Mouse (Mus musculus) CH12.LX (cell line): Measurements from ENCODE around the gene Slpi. TPM values are rescaled to one million over a fixed set of nuclear protein-coding genes. Genes with fewer than 3 reads are reported as not detected.

Experiments used
- DNase-seq: peaks from one replicate; pipeline ENCODE4 v3.0.0-alpha.2; 2013; ENCODE audit errors: extremely low read depth
- H3K27ac ChIP-seq: 2 replicates; pipeline ENCODE4 v1.5.1; 2012; ENCODE audit warnings: low read depth, mild to moderate bottlenecking, control low read depth, moderate library complexity; ENCODE audit not compliant: insufficient read depth
- H3K27me3 ChIP-seq: replicated peaks from 2 replicates; pipeline ENCODE3; 2012; ENCODE audit warnings: inconsistent platforms
- H3K36me3 ChIP-seq, 2 experiments: replicated peaks in 1 of 2; 2 replicates each; pipeline versions ENCODE3 to v1.6.1; 2012; ENCODE audit warnings: inconsistent platforms in 1 of 2, low read length in 1 of 2, mild to moderate bottlenecking in 1 of 2, mixed read lengths in 1 of 2, moderate library complexity in 1 of 2; ENCODE audit not compliant: control insufficient read depth in 1 of 2, insufficient read depth in 1 of 2
- H3K4me1 ChIP-seq, 2 experiments: 2 replicates each; pipeline ENCODE4 v1.6.1; 2012; ENCODE audit warnings: inconsistent platforms in 1 of 2, moderate library complexity in 1 of 2; ENCODE audit not compliant: insufficient read depth in 2 of 2, control insufficient read depth in 1 of 2
- H3K4me2 ChIP-seq: 2 replicates; pipeline ENCODE4 v1.6.1; 2012; ENCODE audit warnings: low read depth, mild to moderate bottlenecking, control low read depth; ENCODE audit not compliant: poor library complexity, insufficient read depth, severe bottlenecking
- H3K4me3 ChIP-seq, 3 experiments: fragments of 150-350 bp in 1 of 3; sonication (generic) in 1 of 3; replicated peaks in 1 of 3; 2 replicates each; pipeline versions ENCODE3 to v1.5.1; 2011 to 2012; ENCODE audit warnings: low read depth in 2 of 3, low read length in 2 of 3, mild to moderate bottlenecking in 2 of 3, moderate library complexity in 2 of 3, control low read depth in 1 of 3, improper control_type of control experiment in 1 of 3, inconsistent platforms in 1 of 3, mixed read lengths in 1 of 3; ENCODE audit not compliant: poor library complexity in 1 of 3
- H3K79me2 ChIP-seq: replicated peaks from 2 replicates; pipeline ENCODE4 v1.6.1; 2012; ENCODE audit warnings: mild to moderate bottlenecking, moderate library complexity; ENCODE audit not compliant: control insufficient read depth, poor library complexity, insufficient read depth, severe bottlenecking; ENCODE audit errors: extremely low read depth
- H3K9ac ChIP-seq: 2 replicates; pipeline ENCODE4 v1.6.1; 2012; ENCODE audit warnings: low read depth, mild to moderate bottlenecking, control low read depth, moderate library complexity; ENCODE audit not compliant: insufficient read depth
- H3K9me3 ChIP-seq: replicated peaks from 2 replicates; pipeline ENCODE3; 2012; ENCODE audit warnings: low read length, inconsistent platforms, mixed read lengths
- BHLHE40 ChIP-seq: IDR thresholded peaks from 2 replicates; pipeline ENCODE4 v1.6.1; 2011; ENCODE audit warnings: mild to moderate bottlenecking, low read depth, low read length, improper control_type of control experiment
- CHD1 ChIP-seq: IDR thresholded peaks from 2 replicates; pipeline ENCODE4 v1.6.1; 2012; ENCODE audit warnings: low read depth, low read length, improper control_type of control experiment, inconsistent platforms
- CHD2 ChIP-seq: IDR thresholded peaks from 2 replicates; pipeline ENCODE4 v1.6.1; 2011; ENCODE audit warnings: low read length, improper control_type of control experiment
- ELF1 ChIP-seq: IDR thresholded peaks from 2 replicates; pipeline ENCODE4 v1.6.1; 2014; ENCODE audit warnings: low read depth, mild to moderate bottlenecking, inconsistent platforms, low read length, improper control_type of control experiment
- EP300 ChIP-seq: IDR thresholded peaks from 2 replicates; pipeline ENCODE4 v1.6.1; 2011; ENCODE audit warnings: low read length, improper control_type of control experiment
- GABPA ChIP-seq: IDR thresholded peaks from 2 replicates; pipeline ENCODE4 v1.6.1; 2012; ENCODE audit warnings: low read depth, low read length, improper control_type of control experiment, inconsistent platforms; ENCODE audit not compliant: insufficient replicate concordance
- HCFC1 ChIP-seq: IDR thresholded peaks from 2 replicates; pipeline ENCODE4 v1.6.1; 2012; ENCODE audit warnings: low read depth, mild to moderate bottlenecking, inconsistent platforms, low read length, improper control_type of control experiment
- JUN ChIP-seq: IDR thresholded peaks from 2 replicates; pipeline ENCODE4 v1.6.1; 2011; ENCODE audit warnings: low read depth, mild to moderate bottlenecking, low read length, improper control_type of control experiment, moderate library complexity; ENCODE audit not compliant: insufficient read depth
- JUND ChIP-seq: conservative IDR thresholded peaks from 2 replicates; pipeline ENCODE4 v1.6.1; 2011; ENCODE audit warnings: low read depth, low read length, improper control_type of control experiment
- KAT2A ChIP-seq: IDR thresholded peaks from 2 replicates; pipeline ENCODE4 v1.6.1; 2012; ENCODE audit warnings: low read length, improper control_type of control experiment, inconsistent platforms; ENCODE audit not compliant: insufficient replicate concordance
- MAFK ChIP-seq: IDR thresholded peaks from 2 replicates; pipeline ENCODE4 v1.6.1; 2011; ENCODE audit warnings: low read length, improper control_type of control experiment; ENCODE audit not compliant: insufficient replicate concordance
- MAX ChIP-seq: IDR thresholded peaks from 2 replicates; pipeline ENCODE4 v1.6.1; 2011; ENCODE audit warnings: low read length, improper control_type of control experiment
- MEF2A ChIP-seq: IDR thresholded peaks from 2 replicates; pipeline ENCODE4 v1.6.1; 2014; ENCODE audit warnings: low read depth, mild to moderate bottlenecking, inconsistent platforms, low read length, improper control_type of control experiment, borderline replicate concordance
- MYC ChIP-seq: IDR thresholded peaks from 2 replicates; pipeline ENCODE4 v1.6.1; 2011; ENCODE audit warnings: low read depth, mild to moderate bottlenecking, improper control_type of control experiment, low read length
- NELFE ChIP-seq: IDR thresholded peaks from 2 replicates; pipeline ENCODE4 v1.6.1; 2011; ENCODE audit warnings: low read depth, low read length, improper control_type of control experiment
- NRF1 ChIP-seq: IDR thresholded peaks from 2 replicates; pipeline ENCODE4 v1.6.1; 2014; ENCODE audit warnings: low read depth, mild to moderate bottlenecking, inconsistent platforms, low read length, improper control_type of control experiment, moderate library complexity
- POLR2A ChIP-seq: IDR thresholded peaks from 2 replicates; pipeline ENCODE4 v1.6.1; 2011; ENCODE audit warnings: low read depth, mild to moderate bottlenecking, improper control_type of control experiment, low read length
- POLR2AphosphoS2 ChIP-seq: IDR thresholded peaks from 2 replicates; pipeline ENCODE4 v1.6.1; 2011; ENCODE audit warnings: low read depth, low read length, improper control_type of control experiment
- SIN3A ChIP-seq: IDR thresholded peaks from 2 replicates; pipeline ENCODE4 v1.6.1; 2012; ENCODE audit warnings: low read length, improper control_type of control experiment, inconsistent platforms
- TBP ChIP-seq: conservative IDR thresholded peaks from 2 replicates; pipeline ENCODE4 v1.6.1; 2011; ENCODE audit warnings: low read depth, low read length, improper control_type of control experiment
- TCF12 ChIP-seq: IDR thresholded peaks from 2 replicates; pipeline ENCODE4 v1.6.1; 2014; ENCODE audit warnings: low read depth, mild to moderate bottlenecking, inconsistent platforms, low read length, improper control_type of control experiment
- USF1 ChIP-seq: IDR thresholded peaks from 2 replicates; pipeline ENCODE4 v1.6.1; 2014; ENCODE audit warnings: low read depth, mild to moderate bottlenecking, inconsistent platforms, low read length, improper control_type of control experiment
- ZC3H11A ChIP-seq: IDR thresholded peaks from 2 replicates; pipeline ENCODE4 v1.6.1; 2012; ENCODE audit warnings: low read depth, mild to moderate bottlenecking, inconsistent platforms, low read length, improper control_type of control experiment
- ZMIZ1 ChIP-seq: IDR thresholded peaks from 2 replicates; pipeline ENCODE4 v1.6.1; 2012; ENCODE audit warnings: low read depth, mild to moderate bottlenecking, inconsistent platforms, low read length, improper control_type of control experiment
- ZNF384 ChIP-seq: IDR thresholded peaks from 2 replicates; pipeline ENCODE4 v1.6.1; 2012; ENCODE audit warnings: low read depth, low read length, improper control_type of control experiment, inconsistent platforms
- dilution Hi-C: fragments of 300-500 bp; cut with MboI; formaldehyde crosslinking; loops from 2 replicates; pipeline ENCODE4 v1.14.3; 2020; ENCODE audit warnings: low sequenced_read_pairs; ENCODE audit not compliant: extremely low pct_unique_long_range_greater_than_20kb, extremely low pct_ligation_motif_present
- in situ Hi-C: fragments of 300-500 bp; cut with MboI; formaldehyde crosslinking; loops from 3 replicates; pipeline ENCODE4 v1.14.3; 2019; ENCODE audit warnings: low sequenced_read_pairs, low pct_ligation_motif_present, low pct_unique_long_range_greater_than_20kb, mixed read lengths
- polyA plus RNA-seq: library from polyadenylated mRNA; unstranded; fragments of >175 nt; gene quantifications from 2 replicates; pipeline ENCODE4 v1.2.1, GENCODE M21; 2012; ENCODE audit warnings: low read depth; ENCODE audit not compliant: insufficient read length
- total RNA-seq, 2 experiments: library from RNA; depleted of rRNA; stranded (reverse); fragments of 300-350 nt in 1 of 2; fragments of >200 nt in 1 of 2; gene quantifications; 2 replicates each; pipeline ENCODE4 v1.2.3; 2012 to 2014

Slpi gene
- total and polyA plus RNA-seq, 3 experiments: 0.38 to 2.7 (median 1.0) TPM

GRCm38 (mm10) chr2:164372408-164373053 is 16.4 kb downstream of the Slpi start:
- peak; percentile 17 for DNase-seq
- Histone ChIP-seq H3K36me3 (no peaks in the 10 kb centered on the region), H3K9me3 (no peaks in the 10 kb centered on the region), H3K27ac (no peak overlapping the region), H3K9ac (no peak overlapping the region), H3K27me3 (peaks cover 2% of the 10 kb centered on the region), H3K4me1 (peaks cover 7 to 19% of the 10 kb centered on the region in 2 experiments), H3K79me2 (no peaks in the 10 kb centered on the region), H3K4me3 (no peak overlapping the region), H3K4me2 (peak overlapping the region; percentile 18; the same call in 1 of the 2 replicates)
- in situ Hi-C loops (no loop called here), dilution Hi-C loops (no loop called here)
- no peak for TF ChIP-seq SIN3A
- TF ChIP-seq BHLHE40: peak; percentile 78
- TF ChIP-seq GABPA: no peak
- TF ChIP-seq CHD1: no peak
- 0 out of 2 replicates have a peak, but pooled peaks have one; percentile 26 for TF ChIP-seq CHD2
- peak; percentile 52 for TF ChIP-seq EP300
- peak; percentile 44; the same call in 1 of the 2 replicates for TF ChIP-seq MEF2A
- TF ChIP-seq TCF12: no peak
- no peak for TF ChIP-seq JUND
- TF ChIP-seq MAX: no peak
- no peak for TF ChIP-seq KAT2A
- TF ChIP-seq ZMIZ1: no peak
- TF ChIP-seq MYC: no peak
- TF ChIP-seq POLR2AphosphoS2: no peak
- TF ChIP-seq, all 38 proteins: peak for 4

- Histone ChIP-seq H3K27ac (no peak overlapping the region), H3K9ac (no peak overlapping the region), H3K4me1 (peaks cover 5 to 24% of the 10 kb centered on the region in 2 experiments; a peak in 3 of 4 replicates), H3K79me2 (no peaks in the 10 kb centered on the region), H3K27me3 (peaks cover 2% of the 10 kb centered on the region), H3K4me2 (no peak overlapping the region), H3K9me3 (no peaks in the 10 kb centered on the region), H3K36me3 (no peaks in the 10 kb centered on the region), H3K4me3 (no peak overlapping the region)
- dilution Hi-C loops (no loop called here), in situ Hi-C loops (no loop called here)
- no peak for DNase-seq
- TF ChIP-seq TBP (no peak), ZNF384 (no peak), NELFE (no peak), USF1 (no peak), POLR2A (no peak), POLR2AphosphoS2 (no peak), ELF1 (no peak), NRF1 (no peak), HCFC1 (no peak), ZC3H11A (no peak), MAFK (no peak), JUN (no peak)
Measured at GRCm38 (mm10) chr2:164371371-164371770, 17.5 kb downstream of the Slpi start.
